Mouse (Mus musculus): ENCODE results near the gene Naa38.

The Naa38 gene

GRCm38 (mm10) chr11:69398059-69398458, 2.8 kb downstream of the Naa38 start, which contains the start of gene Tmem88:
Gene Tmem88 (minus strand): TSS chr11:69398234.
- in situ Hi-C loops (cut with MboI; ENCODE audit: low pct_unique_long_range_greater_than_20kb in 1 of 2, low sequenced_read_pairs in 2 of 2, unreplicated experiment in 1 of 2): no loop called here

- in situ Hi-C loops (cut with MboI; ENCODE audit: low pct_unique_long_range_greater_than_20kb in 1 of 2, low sequenced_read_pairs in 2 of 2, unreplicated experiment in 1 of 2): no loop called here
These were observed 3.4 kb downstream of the Naa38 start for GRCm38 (mm10) chr11:69398486-69399200.

DNA sequence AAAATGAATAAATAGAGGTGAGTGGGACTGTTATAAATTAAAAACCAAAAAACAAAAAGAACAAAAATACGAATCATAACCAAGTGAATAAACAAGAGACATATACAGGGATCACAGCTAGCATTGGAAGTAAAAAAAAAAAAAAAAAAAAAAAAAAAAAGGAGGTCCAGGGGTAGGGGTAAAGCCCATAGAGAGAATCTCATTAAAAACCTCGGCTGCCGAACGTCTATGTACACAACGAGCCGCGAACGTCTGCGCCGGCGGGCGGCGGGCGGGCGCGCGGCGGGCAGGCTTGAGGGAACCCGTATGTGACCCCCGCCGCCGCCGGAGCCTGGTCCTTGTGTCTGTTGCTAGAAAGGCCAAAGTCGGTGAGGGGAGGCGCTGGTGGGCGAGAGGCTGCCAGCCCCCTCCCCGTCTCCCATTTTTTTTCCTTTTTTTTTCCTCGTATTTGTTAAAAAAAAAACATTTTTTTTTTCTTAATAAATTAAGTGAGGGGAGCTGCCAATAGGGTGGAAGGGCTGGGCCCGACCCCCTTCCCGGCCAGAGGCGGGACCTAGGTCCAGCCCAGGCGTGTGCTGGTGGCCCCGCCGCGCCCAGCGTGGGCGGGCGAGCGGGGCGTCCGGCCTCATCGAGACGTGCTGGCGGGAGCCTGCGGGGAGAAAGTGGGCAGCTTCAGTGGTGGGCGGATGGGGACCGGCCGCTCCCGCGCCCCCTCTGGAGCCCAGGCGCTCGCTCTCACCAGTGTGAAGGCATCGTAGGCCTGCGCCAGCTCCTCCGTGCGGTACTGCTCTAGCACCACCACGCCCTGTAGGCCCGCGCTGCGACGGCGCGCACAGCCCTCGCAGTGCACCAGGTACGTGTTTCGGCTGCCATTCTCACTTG, 4.2 kb downstream of the Naa38 start:
- in situ Hi-C loops (cut with MboI; ENCODE audit: low pct_unique_long_range_greater_than_20kb in 1 of 2, low sequenced_read_pairs in 2 of 2, unreplicated experiment in 1 of 2): loop anchor here in 1 of 2 experiments (25.0 kb wide), 2 partner anchors 213 to 313 kb away; partner anchors contain the start of genes Atp1b2, Sat2 and Shbg

GRCm38 (mm10) chr11:69400083-69400850, 5.0 kb downstream of the Naa38 start:
- in situ Hi-C loops (cut with MboI; ENCODE audit: low pct_unique_long_range_greater_than_20kb in 1 of 2, low sequenced_read_pairs in 2 of 2, unreplicated experiment in 1 of 2): loop anchor here in 1 of 2 experiments (25.0 kb wide), 2 partner anchors 212 to 312 kb away; partner anchors contain the start of genes Atp1b2, Sat2 and Shbg

DNA sequence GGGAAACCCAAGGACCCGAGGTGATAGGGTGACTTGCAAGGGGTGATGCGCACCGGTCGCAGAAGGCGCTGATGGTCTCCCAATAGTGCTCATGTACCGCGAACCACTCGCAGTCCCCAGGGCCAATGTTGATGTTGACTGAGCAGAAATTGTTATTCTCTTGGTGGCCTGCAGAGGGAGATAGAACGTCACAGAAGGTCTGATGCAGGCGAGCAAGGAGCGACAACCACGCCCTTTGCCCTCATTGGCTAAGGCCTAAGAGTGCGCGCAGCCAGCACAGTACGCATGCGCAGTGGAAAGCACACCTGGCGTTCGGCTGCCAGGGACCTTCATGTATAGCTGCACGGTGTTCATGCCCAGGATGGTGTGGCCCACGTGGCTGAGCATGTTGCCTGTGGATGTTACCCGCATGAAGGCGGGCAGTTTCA, 5.9 kb downstream of the Naa38 start:
- in situ Hi-C loops (cut with MboI; ENCODE audit: low pct_unique_long_range_greater_than_20kb in 1 of 2, low sequenced_read_pairs in 2 of 2, unreplicated experiment in 1 of 2): loop anchor here in 1 of 2 experiments (25.0 kb wide), 2 partner anchors 211 to 311 kb away; partner anchors contain the start of genes Atp1b2, Sat2 and Shbg

DNA sequence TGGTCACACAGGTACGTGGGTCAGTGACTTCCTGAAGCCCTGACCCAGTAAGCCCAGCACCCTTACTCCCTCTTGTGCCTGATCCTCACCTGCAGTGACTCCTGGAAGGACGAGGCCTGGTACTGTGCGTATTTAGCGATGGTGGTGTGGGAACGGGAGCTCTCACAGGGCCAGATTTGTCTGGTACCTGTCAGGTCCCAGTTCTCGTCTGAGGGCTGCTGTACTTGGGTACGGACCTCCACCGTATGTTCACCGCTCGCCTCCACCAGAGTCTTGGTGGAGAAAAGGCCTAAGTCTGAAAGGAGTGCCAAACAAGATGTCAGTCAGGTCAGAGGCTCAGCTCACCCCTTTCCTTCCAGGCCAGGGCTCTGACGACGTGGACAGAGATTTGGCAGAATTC, 6.7 kb downstream of the Naa38 start:
- in situ Hi-C loops (cut with MboI; ENCODE audit: low pct_unique_long_range_greater_than_20kb in 1 of 2, low sequenced_read_pairs in 2 of 2, unreplicated experiment in 1 of 2): loop anchor here in 1 of 2 experiments (25.0 kb wide), 2 partner anchors 210 to 310 kb away; partner anchors contain the start of genes Atp1b2, Sat2 and Shbg

GRCm38 (mm10) chr11:69403691-69404594, 8.7 kb downstream of the Naa38 start:
- in situ Hi-C loops (cut with MboI; ENCODE audit: low pct_unique_long_range_greater_than_20kb in 1 of 2, low sequenced_read_pairs in 2 of 2, unreplicated experiment in 1 of 2): loop anchor here in 1 of 2 experiments (25.0 kb wide), 2 partner anchors 208 to 308 kb away; partner anchors contain the start of genes Atp1b2, Sat2 and Shbg

GRCm38 (mm10) chr11:69404595-69405396, 9.5 kb downstream of the Naa38 start:
- in situ Hi-C loops (cut with MboI; ENCODE audit: low pct_unique_long_range_greater_than_20kb in 1 of 2, low sequenced_read_pairs in 2 of 2, unreplicated experiment in 1 of 2): loop anchor here in 1 of 2 experiments (25.0 kb wide), 2 partner anchors 208 to 308 kb away; partner anchors contain the start of genes Atp1b2, Sat2 and Shbg

GRCm38 (mm10) chr11:69405397-69406200, 10.3 kb downstream of the Naa38 start:
- in situ Hi-C loops (cut with MboI; ENCODE audit: low pct_unique_long_range_greater_than_20kb in 1 of 2, low sequenced_read_pairs in 2 of 2, unreplicated experiment in 1 of 2): loop anchor here in 1 of 2 experiments (25.0 kb wide), 2 partner anchors 207 to 307 kb away; partner anchors contain the start of genes Atp1b2, Sat2 and Shbg

DNA sequence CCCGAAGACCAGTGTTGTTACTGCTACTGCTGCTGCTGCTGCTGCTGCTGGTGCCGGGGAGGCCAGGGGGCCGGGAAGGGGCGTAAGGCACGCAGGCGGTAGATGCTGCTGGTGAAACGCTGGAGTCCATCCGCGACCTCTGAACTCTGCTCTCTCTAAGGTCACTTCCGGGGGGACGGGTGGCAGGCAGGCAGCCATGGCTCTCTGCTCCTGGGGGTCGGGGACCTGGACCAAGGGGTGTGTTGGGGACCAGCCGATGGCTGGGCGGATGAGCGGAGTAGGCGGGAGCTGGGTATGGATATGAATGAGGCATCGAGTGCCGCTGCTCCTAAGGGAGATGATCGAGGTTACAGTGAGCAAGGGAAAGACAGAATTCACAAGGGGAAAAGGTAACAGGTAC, 11.0 kb downstream of the Naa38 start:
- in situ Hi-C loops (cut with MboI; ENCODE audit: low pct_unique_long_range_greater_than_20kb in 1 of 2, low sequenced_read_pairs in 2 of 2, unreplicated experiment in 1 of 2): loop anchor here in 1 of 2 experiments (25.0 kb wide), 2 partner anchors 206 to 306 kb away; partner anchors contain the start of genes Atp1b2, Sat2 and Shbg

- in situ Hi-C loops (cut with MboI; ENCODE audit: low pct_unique_long_range_greater_than_20kb in 1 of 2, low sequenced_read_pairs in 2 of 2, unreplicated experiment in 1 of 2): loop anchor here in 1 of 2 experiments (25.0 kb wide), 2 partner anchors 205 to 305 kb away; partner anchors contain the start of genes Atp1b2, Sat2 and Shbg
These were observed 11.8 kb downstream of the Naa38 start for GRCm38 (mm10) chr11:69406867-69407723.

DNA sequence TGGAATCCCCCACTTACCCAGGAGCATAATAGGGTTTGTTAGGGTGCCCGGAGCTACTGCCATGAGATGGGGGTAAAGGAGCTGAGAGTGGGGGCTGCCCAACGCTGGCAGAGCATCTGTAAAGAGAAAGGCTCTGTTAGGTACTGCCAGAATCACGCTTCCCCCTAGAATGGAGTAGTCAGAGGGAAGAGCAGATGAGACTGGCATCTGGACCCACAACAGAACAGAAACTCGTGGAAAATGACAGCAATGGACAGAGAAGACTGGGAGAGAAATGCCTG, 12.4 kb downstream of the Naa38 start:
- in situ Hi-C loops (cut with MboI; ENCODE audit: low pct_unique_long_range_greater_than_20kb in 1 of 2, low sequenced_read_pairs in 2 of 2, unreplicated experiment in 1 of 2): loop anchor here in 1 of 2 experiments (25.0 kb wide), 2 partner anchors 205 to 305 kb away; partner anchors contain the start of genes Atp1b2, Sat2 and Shbg

DNA sequence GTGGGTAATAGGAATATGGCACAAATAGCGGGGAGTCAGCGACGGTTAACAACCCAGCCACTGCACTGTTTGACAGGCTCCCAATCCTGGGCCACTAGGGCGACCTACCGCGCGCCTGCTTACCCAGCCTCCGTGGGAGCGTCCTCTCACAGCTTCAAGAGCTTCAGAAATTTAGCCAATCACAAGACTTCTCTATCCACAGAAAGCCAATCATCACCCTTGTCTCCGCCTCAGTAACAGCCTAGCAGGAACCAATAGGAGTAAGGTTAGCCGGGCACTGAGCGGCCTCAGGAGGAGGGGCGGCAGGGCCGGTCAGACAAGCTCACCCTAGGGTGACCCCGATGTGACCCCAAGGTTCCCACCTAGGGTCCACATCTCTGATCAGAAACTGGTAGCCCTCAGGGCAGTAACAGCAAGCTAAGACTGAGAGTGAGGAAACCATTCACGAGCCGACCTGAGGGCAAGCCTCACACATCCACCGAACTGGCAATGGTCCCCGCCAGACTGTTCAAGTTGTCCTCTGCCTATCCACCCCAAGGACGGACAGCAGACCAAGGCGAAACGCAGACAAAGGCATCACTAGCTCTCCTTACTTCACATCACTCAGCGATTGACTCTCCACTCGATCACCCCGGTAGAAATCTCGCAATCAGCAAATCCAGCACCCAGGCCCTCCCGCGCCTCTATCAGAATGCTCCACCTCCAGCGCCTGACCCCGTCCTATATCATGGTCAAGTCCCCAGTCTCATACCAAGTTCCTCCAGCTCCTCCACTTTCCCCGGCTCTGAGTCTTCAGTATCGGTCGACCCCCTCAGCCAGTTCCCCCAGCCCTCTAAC, 13.5 kb downstream of the Naa38 start:
- in situ Hi-C loops (cut with MboI; ENCODE audit: low pct_unique_long_range_greater_than_20kb in 1 of 2, low sequenced_read_pairs in 2 of 2, unreplicated experiment in 1 of 2): loop anchor here in 1 of 2 experiments (25.0 kb wide), 2 partner anchors 204 to 304 kb away; partner anchors contain the start of genes Atp1b2, Sat2 and Shbg

Measured in mouse embryonic stem cell (cell line).